8 mouse cellular contexts compared by ENCODE assay signal in the genomic region with DNA sequence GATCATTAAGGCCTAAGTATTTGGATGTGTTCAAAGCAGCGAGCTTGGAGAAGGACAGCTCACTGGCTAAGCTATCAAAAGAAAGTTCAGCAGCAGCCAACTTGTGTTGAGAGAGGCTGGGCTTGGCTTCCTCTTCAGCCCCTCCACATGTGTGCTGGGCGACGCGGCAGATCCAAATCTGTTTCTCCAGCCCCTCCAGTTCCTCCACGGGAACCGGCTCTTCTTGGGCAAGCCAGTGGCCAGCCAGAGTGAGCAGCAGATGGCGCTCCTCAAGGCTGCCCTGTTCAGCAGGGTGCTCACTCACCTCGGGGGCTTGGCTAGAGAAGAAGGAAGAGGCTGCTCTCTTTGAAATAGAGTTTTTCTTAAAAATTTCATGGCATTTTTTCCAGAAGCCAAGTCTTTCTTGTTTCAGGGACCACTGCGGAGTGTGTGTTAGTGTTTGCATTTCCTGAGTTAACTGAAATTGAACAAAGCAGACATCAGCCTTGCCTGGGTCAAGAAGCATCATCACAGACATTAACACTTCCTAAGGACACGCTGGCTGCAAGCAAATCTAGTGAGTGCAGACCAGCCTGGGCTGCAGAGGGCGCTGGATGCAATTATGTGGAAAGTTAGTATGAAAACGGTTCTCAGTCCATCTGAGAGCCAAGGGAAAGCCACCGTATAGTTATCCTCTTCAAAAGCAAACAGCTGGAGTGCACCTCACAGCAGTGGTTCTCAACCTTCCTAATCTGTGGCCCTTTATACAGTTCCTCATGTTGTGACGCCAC. TPM values are rescaled to one million over a fixed set of nuclear protein-coding genes. Genes with fewer than 3 reads are reported as not detected.
DNase-seq lines count a peak whose midpoint lies in the region; ATAC-seq and TF ChIP-seq lines count a peak whose summit lies in the region.

No protein-coding gene starts in this region.

- H3K36me3 ChIP-seq in forebrain, embryonic 15.5 days, result peaks cover 18% of the 10 kb centered on the region; the same call in 1 of the 2 replicates
- H3K36me3 ChIP-seq in forebrain, embryonic 11.5 days (ENCODE audit: control insufficient read depth, insufficient read depth, low read length), result no peaks in the 10 kb centered on the region
- H3K36me3 ChIP-seq in limb, embryonic 11.5 days (ENCODE audit: control insufficient read depth, insufficient read depth, low read length), result peaks cover 2% of the 10 kb centered on the region; the same call in 1 of the 2 replicates
- peaks cover 58% of the 10 kb centered on the region for H3K36me3 ChIP-seq in limb, embryonic 10.5 days
- H3K36me3 ChIP-seq in ES-E14 (ENCODE audit: control insufficient read depth, insufficient read depth, low read length, poor library complexity, severe bottlenecking), result peaks cover 20% of the 10 kb centered on the region; the same call in 1 of the 2 replicates
- H3K36me3 ChIP-seq in embryonic facial prominence, embryonic 14.5 days (ENCODE audit: control insufficient read depth, insufficient read depth, low read length), result peaks cover 50% of the 10 kb centered on the region

- H3K9ac ChIP-seq in forebrain, embryonic 15.5 days (replicated peaks), result no peak overlapping the region
- H3K9ac ChIP-seq in forebrain, embryonic 11.5 days (ENCODE audit: low read length), result no peak overlapping the region
- no peak overlapping the region for H3K9ac ChIP-seq in limb, embryonic 11.5 days (ENCODE audit: low read length)
- H3K9ac ChIP-seq in ES-E14 (ENCODE audit: insufficient read depth, low read depth, low read length, poor library complexity, severe bottlenecking), result no peak overlapping the region
- H3K9ac ChIP-seq in embryonic facial prominence, embryonic 14.5 days (ENCODE audit: low read depth, low read length), result no peak overlapping the region

- H3K4me3 ChIP-seq in forebrain, embryonic 15.5 days, result no peak overlapping the region
- no peak overlapping the region for H3K4me3 ChIP-seq in forebrain, embryonic 11.5 days (ENCODE audit: low read depth, low read length)
- H3K4me3 ChIP-seq in limb, embryonic 11.5 days (ENCODE audit: low read depth, low read length), result no peak overlapping the region
- H3K4me3 ChIP-seq in limb, embryonic 10.5 days, result no peak overlapping the region
- H3K4me3 ChIP-seq in ES-E14 (ENCODE audit: insufficient read depth in 1 of 2, low read depth in 1 of 2, low read length in 2 of 2, poor library complexity in 1 of 2, severe bottlenecking in 1 of 2), result no peak overlapping the region
- no peak overlapping the region for H3K4me3 ChIP-seq in embryonic facial prominence, embryonic 14.5 days (ENCODE audit: low read depth, low read length)

- H3K9me3 ChIP-seq in forebrain, embryonic 15.5 days, result no peaks in the 10 kb centered on the region
- H3K9me3 ChIP-seq in forebrain, embryonic 11.5 days (ENCODE audit: control insufficient read depth, low read length), result no peaks in the 10 kb centered on the region
- no peaks in the 10 kb centered on the region for H3K9me3 ChIP-seq in limb, embryonic 11.5 days (ENCODE audit: control insufficient read depth, low read length)
- no peaks in the 10 kb centered on the region for H3K9me3 ChIP-seq in limb, embryonic 10.5 days (replicated peaks)
- no peaks in the 10 kb centered on the region for H3K9me3 ChIP-seq in ES-E14 (ENCODE audit: control insufficient read depth, insufficient read depth, low read depth, low read length)
- no peaks in the 10 kb centered on the region for H3K9me3 ChIP-seq in embryonic facial prominence, embryonic 14.5 days (ENCODE audit: control insufficient read depth, low read length)

- H3K27ac ChIP-seq in forebrain, embryonic 15.5 days (replicated peaks), result no peak overlapping the region
- no peak overlapping the region for H3K27ac ChIP-seq in forebrain, embryonic 11.5 days (ENCODE audit: low read depth, low read length)
- H3K27ac ChIP-seq in limb, embryonic 11.5 days (replicated peaks; ENCODE audit: low read depth, low read length), result no peak overlapping the region
- no peak overlapping the region for H3K27ac ChIP-seq in limb, embryonic 10.5 days
- no peak overlapping the region for H3K27ac ChIP-seq in ES-E14 (ENCODE audit: insufficient read depth, low read depth, low read length, poor library complexity, severe bottlenecking)
- no peak overlapping the region for H3K27ac ChIP-seq in embryonic facial prominence, embryonic 14.5 days (replicated peaks; ENCODE audit: low read depth, low read length)

- H3K27me3 ChIP-seq in forebrain, embryonic 15.5 days, result no peaks in the 10 kb centered on the region
- no peaks in the 10 kb centered on the region for H3K27me3 ChIP-seq in forebrain, embryonic 11.5 days (ENCODE audit: control insufficient read depth, insufficient read depth, low read length)
- H3K27me3 ChIP-seq in limb, embryonic 11.5 days (ENCODE audit: control insufficient read depth, insufficient read depth, low read length), result no peaks in the 10 kb centered on the region
- no peaks in the 10 kb centered on the region for H3K27me3 ChIP-seq in limb, embryonic 10.5 days (ENCODE audit: low read depth, poor library complexity, severe bottlenecking)
- H3K27me3 ChIP-seq in embryonic facial prominence, embryonic 14.5 days (replicated peaks; ENCODE audit: control insufficient read depth, insufficient read depth, low read length), result no peaks in the 10 kb centered on the region

- 0 out of 2 replicates have a peak, but pooled peaks have one; percentile 35 for ATAC-seq in forebrain, embryonic 15.5 days (replicated peaks)
- no peak for ATAC-seq in forebrain, embryonic 11.5 days (replicated peaks; ENCODE audit: low FRiP score)
- ATAC-seq in limb, embryonic 11.5 days (ENCODE audit: insufficient number of reproducible peaks, low FRiP score, low TSS enrichment, low read depth), result no peak
- peak; percentile 41; the same call in 1 of the 2 replicates for ATAC-seq in embryonic facial prominence, embryonic 14.5 days (ENCODE audit: low read depth)

- in situ Hi-C loops in ES-E14 (cut with MboI; ENCODE audit: low sequenced_read_pairs in 2 of 2, unreplicated experiment in 2 of 2), result no loop called here

- no peaks in the 10 kb centered on the region for H3K4me1 ChIP-seq in forebrain, embryonic 15.5 days
- H3K4me1 ChIP-seq in forebrain, embryonic 11.5 days (replicated peaks; ENCODE audit: control insufficient read depth, insufficient read depth, low read length), result no peaks in the 10 kb centered on the region
- no peaks in the 10 kb centered on the region for H3K4me1 ChIP-seq in limb, embryonic 11.5 days (ENCODE audit: control insufficient read depth, insufficient read depth, low read length)
- no peaks in the 10 kb centered on the region for H3K4me1 ChIP-seq in limb, embryonic 10.5 days
- H3K4me1 ChIP-seq in ES-E14 (ENCODE audit: control insufficient read depth in 2 of 2, insufficient read depth in 2 of 2, low read length in 2 of 2, poor library complexity in 1 of 2), result no peaks in the 10 kb centered on the region
- H3K4me1 ChIP-seq in embryonic facial prominence, embryonic 14.5 days (ENCODE audit: control insufficient read depth, insufficient read depth, low read length), result no peaks in the 10 kb centered on the region

- no peak overlapping the region for H3K4me2 ChIP-seq in forebrain, embryonic 15.5 days (replicated peaks)
- no peak overlapping the region for H3K4me2 ChIP-seq in forebrain, embryonic 11.5 days (ENCODE audit: low read depth, low read length, severe bottlenecking)
- H3K4me2 ChIP-seq in limb, embryonic 11.5 days (ENCODE audit: low read depth, severe bottlenecking), result no peak overlapping the region
- no peak overlapping the region for H3K4me2 ChIP-seq in embryonic facial prominence, embryonic 14.5 days (ENCODE audit: low read depth, low read length)

- no peak for DNase-seq in forebrain, embryonic 11.5 days (ENCODE audit: low spot score)
- DNase-seq in limb, embryonic 11.5 days (ENCODE audit: low spot score), result peak; percentile 30
- DNase-seq in limb, embryonic 10.5 days (ENCODE audit: low spot score), result no peak
- peak; percentile 16 for DNase-seq in ES-E14 (ENCODE audit: low read depth, low spot score)
- DNase-seq in embryonic facial prominence, embryonic 14.5 days (ENCODE audit: low spot score), result no peak
- DNase-seq in left cerebral cortex, adult 18-20 months (ENCODE audit: low spot score in 2 of 2), result no peak
- no peak for DNase-seq in spleen, postnatal 4 days (ENCODE audit: low spot score in 2 of 2)

- WGBS in forebrain, embryonic 15.5 days, result 55% methylated on average over 14 of the region's 14 CpGs
- WGBS in forebrain, embryonic 11.5 days, result 55% methylated on average over 14 of the region's 14 CpGs
- 47% methylated on average over 14 of the region's 14 CpGs for WGBS in limb, embryonic 11.5 days
- WGBS in limb, embryonic 10.5 days, result 55% methylated on average over 14 of the region's 14 CpGs
- 52% methylated on average over 14 of the region's 14 CpGs for WGBS in embryonic facial prominence, embryonic 14.5 days

TF ChIP-seq in ES-E14, 5 proteins besides CTCF, POLR2A, EP300 and RAD21:
- no peak for TF ChIP-seq ZC3H11A (IDR thresholded peaks at IDR 0.05; ENCODE audit: borderline replicate concordance, low read depth, low read length)
- no peak for TF ChIP-seq HCFC1 (IDR thresholded peaks at IDR 0.05; ENCODE audit: borderline replicate concordance, insufficient read depth, low read length)
- TF ChIP-seq CHD2 (IDR thresholded peaks at IDR 0.05; ENCODE audit: low read depth, low read length), result no peak
- no peak for TF ChIP-seq MAFK (IDR thresholded peaks at IDR 0.05; ENCODE audit: insufficient read depth, low read depth, low read length)
- no peak for TF ChIP-seq ZNF384 (IDR thresholded peaks at IDR 0.05; ENCODE audit: low read depth, low read length)

RNA-seq across cellular contexts. Expression of a gene that starts 37.0 kb away (rescaled TPM):
- 10.3 and 10.9 TPM in 2 replicates for polyA plus RNA-seq in forebrain, embryonic 15.5 days (2015; fragmentation: Nextera tagmentation; extraction: Ambion mirVana)
- polyA plus RNA-seq in forebrain, embryonic 11.5 days (2014; fragmentation: Nextera tagmentation; extraction: Ambion mirVana), result 14.5 and 16.0 TPM in 2 replicates
- polyA plus RNA-seq in limb, embryonic 11.5 days (2014; fragmentation: Nextera tagmentation; extraction: Ambion mirVana), result 15.1 and 15.4 TPM in 2 replicates
- polyA plus RNA-seq in limb, embryonic 10.5 days (2016; fragmentation: Nextera tagmentation; extraction: Ambion mirVana), result 13.1 and 13.6 TPM in 2 replicates
- 15.5 and 17.1 TPM in 2 replicates for total RNA-seq in ES-E14 (2012; rRNA removed)
- 10.9 and 13.1 TPM in 2 replicates for polyA plus RNA-seq in embryonic facial prominence, embryonic 14.5 days (2014; fragmentation: Nextera tagmentation; extraction: Ambion mirVana)
- total RNA-seq in left cerebral cortex, adult 18-20 months (2021), result 10 to 100 TPM; 17.2 to 17.9 TPM

RNA-seq across cellular contexts. Expression of a gene that starts 52.8 kb away (rescaled TPM):
- 8.4 and 9.9 TPM in 2 replicates for polyA plus RNA-seq in forebrain, embryonic 15.5 days (2015; fragmentation: Nextera tagmentation; extraction: Ambion mirVana)
- polyA plus RNA-seq in forebrain, embryonic 11.5 days (2014; fragmentation: Nextera tagmentation; extraction: Ambion mirVana), result 16.0 and 17.9 TPM in 2 replicates
- polyA plus RNA-seq in limb, embryonic 11.5 days (2014; fragmentation: Nextera tagmentation; extraction: Ambion mirVana), result 9.5 and 13.0 TPM in 2 replicates
- polyA plus RNA-seq in limb, embryonic 10.5 days (2016; fragmentation: Nextera tagmentation; extraction: Ambion mirVana), result 9.8 and 12.1 TPM in 2 replicates
- 15.4 and 18.2 TPM in 2 replicates for total RNA-seq in ES-E14 (2012; rRNA removed)
- 9.3 and 9.8 TPM in 2 replicates for polyA plus RNA-seq in embryonic facial prominence, embryonic 14.5 days (2014; fragmentation: Nextera tagmentation; extraction: Ambion mirVana)
- total RNA-seq in left cerebral cortex, adult 18-20 months (2021), result 10 to 100 TPM; 15.9 to 16.1 TPM

Comparison
In these comparisons a context has a peak if more than half of its experiments do, and no peak if none do; other contexts are left out.
1. ATAC-seq: peak in forebrain, embryonic 15.5 days (single experiment) and embryonic facial prominence, embryonic 14.5 days (single experiment); none in forebrain, embryonic 11.5 days (single experiment) and limb, embryonic 11.5 days (single experiment).
2. DNase-seq: peak in limb, embryonic 11.5 days (single experiment) and ES-E14 (single experiment); none in forebrain, embryonic 11.5 days (single experiment), limb, embryonic 10.5 days (single experiment), embryonic facial prominence, embryonic 14.5 days (single experiment), left cerebral cortex, adult 18-20 months (0 of 2) and spleen, postnatal 4 days (0 of 2).